Mouse (Mus musculus) liver, embryonic 14.5 days (tissue): Measurements from ENCODE around the gene Inka1.

Experiments
- CTCF ChIP-seq: IDR thresholded peaks from 2 replicates; pipeline ENCODE4 v1.5.1; 2016; ENCODE audit warnings: antibody characterized with exemption, low read depth, control low read depth
- EP300 ChIP-seq: IDR thresholded peaks from 2 replicates; pipeline ENCODE4 v1.6.1; 2016; ENCODE audit warnings: antibody characterized with exemption, low read depth

GRCm38 (mm10) chr9:107995513-107995912, 9.8 kb upstream of the Inka1 start:
- TF ChIP-seq EP300 (no peak), CTCF (no peak)
